Mouse (Mus musculus) testis, adult 2 months (tissue): ENCODE measurements around the gene Gm17660. TPM values are rescaled to one million over a fixed set of nuclear protein-coding genes. Genes with fewer than 3 reads are reported as not detected.

Experiments
- H3K27ac ChIP-seq: fragments of 200-500 bp; 2 replicates; pipeline ENCODE4 v1.5.1; 2012; ENCODE audit warnings: low read depth, low read length; ENCODE audit not compliant: control insufficient read depth, insufficient read depth
- H3K27me3 ChIP-seq: fragments of 200-500 bp; 2 replicates; pipeline ENCODE4 v1.6.1; 2012; ENCODE audit warnings: mild to moderate bottlenecking, low read length, moderate library complexity; ENCODE audit not compliant: control insufficient read depth, insufficient read depth
- H3K36me3 ChIP-seq: fragments of 200-500 bp; 2 replicates; pipeline ENCODE4 v1.6.1; 2012; ENCODE audit warnings: mild to moderate bottlenecking, low read length; ENCODE audit not compliant: control insufficient read depth, insufficient read depth
- H3K4me1 ChIP-seq: fragments of 200-500 bp; 2 replicates; pipeline ENCODE4 v1.6.1; 2012; ENCODE audit warnings: low read length; ENCODE audit not compliant: control insufficient read depth, insufficient read depth
- H3K4me3 ChIP-seq: fragments of 200-500 bp; 2 replicates; pipeline ENCODE4 v1.5.1; 2012; ENCODE audit warnings: low read depth, mild to moderate bottlenecking, low read length, moderate library complexity, mixed read lengths; ENCODE audit not compliant: control insufficient read depth
- CTCF ChIP-seq: fragments of 200-500 bp; IDR thresholded peaks from 2 replicates; pipeline ENCODE4 v1.5.1; 2012; ENCODE audit warnings: low read depth, mild to moderate bottlenecking, inconsistent platforms, low read length, moderate library complexity; ENCODE audit not compliant: control insufficient read depth, insufficient read depth, insufficient replicate concordance
- POLR2A ChIP-seq: fragments of 200-500 bp; IDR thresholded peaks from 2 replicates; pipeline ENCODE4 v1.6.1; 2012; ENCODE audit warnings: low read depth, mild to moderate bottlenecking, inconsistent platforms, low read length, moderate library complexity; ENCODE audit not compliant: control insufficient read depth
- polyA plus RNA-seq: library from polyadenylated mRNA; depleted of rRNA; stranded (reverse); fragments of >200 nt; gene quantifications from 2 replicates; pipeline ENCODE4 v1.2.3, GENCODE M21; 2012

Gm17660 gene
- polyA plus RNA-seq, 1 experiment = 0.62 TPM

DNA sequence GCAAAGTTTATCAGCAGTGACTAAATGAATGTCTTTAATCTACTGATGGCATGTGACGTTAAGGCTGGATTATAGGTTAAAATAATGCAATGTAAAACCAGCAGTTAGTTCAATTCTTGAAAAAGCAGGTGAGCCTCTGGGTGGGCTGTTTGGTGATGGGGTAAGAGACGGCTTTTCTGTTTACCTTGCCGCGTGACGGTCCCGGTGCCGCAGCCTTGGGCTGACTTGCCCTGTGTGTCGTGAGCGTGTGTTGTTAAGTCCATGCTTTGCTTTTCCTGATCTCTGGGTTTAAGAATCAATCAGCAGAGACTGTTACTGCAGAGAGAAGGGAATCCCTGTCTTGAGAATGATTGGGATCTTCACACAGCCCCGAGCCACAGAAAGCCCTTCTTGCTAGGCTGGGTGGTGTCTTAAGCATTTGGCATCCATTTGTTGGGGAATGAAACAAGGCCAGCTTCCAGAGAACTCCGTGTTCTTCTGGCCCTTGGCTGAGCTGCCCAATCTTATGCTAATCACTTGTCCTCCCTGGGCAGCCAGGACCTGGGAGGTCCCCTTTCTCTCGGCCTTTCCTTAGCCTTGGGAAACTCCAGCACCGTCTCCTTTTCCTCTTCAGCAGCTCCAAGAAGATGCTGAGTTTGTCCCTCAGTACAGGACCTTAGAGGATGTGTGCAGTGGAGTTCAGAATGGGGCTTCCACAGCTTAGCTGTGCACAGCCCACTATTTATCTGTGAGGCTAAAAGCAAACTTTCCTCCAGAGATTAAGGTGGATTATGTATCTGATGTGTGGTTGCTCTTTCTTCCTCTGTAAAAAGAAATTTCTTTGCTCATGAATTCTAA is 15.3 kb downstream of the Gm17660 start:
- H3K27me3 ChIP-seq = no peaks in the 10 kb centered on the region
- H3K27ac ChIP-seq = peak overlapping the region; percentile 53
- no peaks in the 10 kb centered on the region for H3K4me1 ChIP-seq
- H3K36me3 ChIP-seq = peaks cover 4% of the 10 kb centered on the region
- TF ChIP-seq POLR2A (no peak), CTCF (no peak)
- no peak overlapping the region for H3K4me3 ChIP-seq

DNA sequence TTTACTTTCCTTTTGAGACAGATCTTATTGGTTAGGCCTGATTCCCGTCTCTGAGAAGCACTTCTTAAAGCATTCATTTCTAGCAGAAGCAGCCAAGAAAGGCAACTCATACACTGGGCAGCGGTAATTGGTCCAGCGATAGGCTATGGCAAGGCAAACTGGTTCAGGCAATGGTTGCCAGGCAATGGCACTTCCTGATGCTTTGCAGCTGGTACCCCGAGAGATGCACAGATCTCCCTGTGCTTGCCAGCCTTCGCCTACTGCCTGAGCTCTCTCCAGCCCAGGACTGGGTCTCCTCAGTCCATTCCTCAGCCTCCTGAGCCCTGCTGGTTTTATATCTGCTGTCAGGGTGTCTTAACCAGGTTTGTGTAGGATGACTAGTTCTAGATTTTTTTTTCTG is 17.0 kb downstream of the Gm17660 start:
- Histone ChIP-seq H3K4me1 (no peaks in the 10 kb centered on the region), H3K27ac (no peak overlapping the region), H3K4me3 (no peak overlapping the region), H3K27me3 (no peaks in the 10 kb centered on the region), H3K36me3 (peaks cover 4% of the 10 kb centered on the region)
- TF ChIP-seq POLR2A = no peak
- TF ChIP-seq CTCF = no peak

DNA sequence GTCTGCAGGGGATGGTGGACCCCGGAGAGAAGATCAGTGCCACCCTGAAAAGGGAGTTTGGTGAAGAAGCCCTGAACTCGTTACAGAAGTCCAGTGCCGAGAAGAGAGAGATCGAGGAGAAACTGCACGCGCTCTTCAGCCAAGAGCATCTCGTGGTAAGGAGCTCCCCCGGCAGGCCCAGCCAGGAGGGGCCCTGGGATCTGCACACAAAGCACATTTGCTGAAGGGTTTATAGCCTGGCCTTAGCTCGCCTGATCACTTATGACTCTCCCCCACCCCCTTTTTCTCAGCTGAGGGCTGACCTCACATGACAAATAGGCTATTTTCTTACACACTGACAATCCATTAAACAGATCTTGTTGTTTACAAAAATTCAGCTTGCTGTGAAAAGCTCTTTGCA is 17.8 kb downstream of the Gm17660 start:
- Histone ChIP-seq H3K27ac (peak overlapping the region; percentile 16; the same call in 1 of the 2 replicates), H3K27me3 (no peaks in the 10 kb centered on the region), H3K4me1 (no peaks in the 10 kb centered on the region), H3K4me3 (no peak overlapping the region), H3K36me3 (peaks cover 2% of the 10 kb centered on the region)
- no peak for TF ChIP-seq POLR2A
- TF ChIP-seq CTCF = no peak

DNA sequence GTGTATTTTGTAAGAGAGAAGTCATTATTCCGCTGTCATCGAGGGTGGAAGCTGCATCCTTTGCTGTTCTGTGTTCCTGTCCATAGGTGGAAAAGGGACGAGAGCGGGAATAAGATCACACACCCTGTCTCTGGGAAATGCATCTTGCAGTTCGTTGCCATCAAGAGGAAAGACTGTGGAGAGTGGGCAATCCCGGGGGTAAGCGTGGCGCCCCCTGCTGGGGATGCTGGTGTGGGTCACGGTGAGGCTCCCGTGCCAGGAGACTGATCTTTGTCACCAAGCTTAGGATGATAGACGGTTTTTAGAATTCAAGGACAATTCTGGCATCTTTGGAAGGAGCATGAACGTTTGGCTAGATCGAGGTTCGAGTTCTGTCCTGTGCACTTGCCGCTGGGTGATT is 19.4 kb downstream of the Gm17660 start:
- peaks cover 2% of the 10 kb centered on the region for H3K36me3 ChIP-seq
- TF ChIP-seq CTCF = peak; percentile 75; the same call in 1 of the 2 replicates
- no peak for TF ChIP-seq POLR2A

GRCm38 (mm10) chr5:104056295-104056694 is 21.1 kb downstream of the Gm17660 start:
- peaks cover 3% of the 10 kb centered on the region for H3K36me3 ChIP-seq
- no peak overlapping the region for H3K27ac ChIP-seq
- no peak for TF ChIP-seq CTCF
- TF ChIP-seq POLR2A = no peak

More for the DNA sequence above, 19.4 kb downstream of the Gm17660 start:
- no peak overlapping the region for H3K27ac ChIP-seq
- H3K4me3 ChIP-seq = no peak overlapping the region
- no peaks in the 10 kb centered on the region; the same call in 1 of the 2 replicates for H3K4me1 ChIP-seq
- H3K27me3 ChIP-seq = no peaks in the 10 kb centered on the region

GRCm38 (mm10) chr5:104055816-104056215 is 21.6 kb downstream of the Gm17660 start:
- no peak overlapping the region for H3K4me3 ChIP-seq
- H3K36me3 ChIP-seq = peaks cover 3% of the 10 kb centered on the region
- no peak overlapping the region for H3K27ac ChIP-seq
- no peaks in the 10 kb centered on the region for H3K27me3 ChIP-seq
- TF ChIP-seq CTCF = no peak
- no peak for TF ChIP-seq POLR2A
- H3K4me1 ChIP-seq = no peaks in the 10 kb centered on the region; the same call in 1 of the 2 replicates

More at GRCm38 (mm10) chr5:104056295-104056694, 21.1 kb downstream of the Gm17660 start:
- no peak overlapping the region for H3K4me3 ChIP-seq
- no peaks in the 10 kb centered on the region; the same call in 1 of the 2 replicates for H3K4me1 ChIP-seq
- no peaks in the 10 kb centered on the region for H3K27me3 ChIP-seq

GRCm38 (mm10) chr5:104054938-104055337 is 22.5 kb downstream of the Gm17660 start:
- Histone ChIP-seq H3K4me3 (no peak overlapping the region), H3K27ac (no peak overlapping the region), H3K4me1 (no peaks in the 10 kb centered on the region; the same call in 1 of the 2 replicates), H3K36me3 (peaks cover 1% of the 10 kb centered on the region), H3K27me3 (no peaks in the 10 kb centered on the region)
- TF ChIP-seq CTCF (no peak), POLR2A (no peak)
